Mouse (Mus musculus) midbrain, embryonic 15.5 days (tissue): ENCODE data around the gene Commd6. TPM values are rescaled to one million over a fixed set of nuclear protein-coding genes. Genes with fewer than 3 reads are reported as not detected.

ENCODE experiments used
- ATAC-seq: fragments of 200-750 bp; cut with Nextera tagmentation; replicated peaks from 2 replicates; pipeline ENCODE4 v1.8.0; 2017; ENCODE audit warnings: moderate TSS enrichment
- H3K27ac ChIP-seq: fragments of 300-500 bp; sonication (generic); 2 replicates; pipeline ENCODE4 v1.5.1; 2015; ENCODE audit warnings: mild to moderate bottlenecking, inconsistent platforms
- H3K27me3 ChIP-seq: fragments of 300-500 bp; sonication (generic); replicated peaks from 2 replicates; pipeline ENCODE4 v1.6.1; 2015; ENCODE audit warnings: inconsistent platforms
- H3K36me3 ChIP-seq: fragments of 300-500 bp; sonication (generic); replicated peaks from 2 replicates; pipeline ENCODE4 v1.6.1; 2015; ENCODE audit warnings: inconsistent platforms
- H3K4me1 ChIP-seq: fragments of 300-500 bp; sonication (generic); 2 replicates; pipeline ENCODE4 v1.6.1; 2015; ENCODE audit warnings: inconsistent platforms
- H3K4me2 ChIP-seq: fragments of 300-500 bp; sonication (generic); 2 replicates; pipeline ENCODE4 v1.6.1; 2015; ENCODE audit warnings: inconsistent platforms, mild to moderate bottlenecking, moderate library complexity
- H3K4me3 ChIP-seq: fragments of 300-500 bp; sonication (generic); 2 replicates; pipeline ENCODE4 v1.5.1; 2015; ENCODE audit warnings: mild to moderate bottlenecking, inconsistent platforms
- H3K9ac ChIP-seq: fragments of 300-500 bp; sonication (generic); 2 replicates; pipeline ENCODE4 v1.6.1; 2015; ENCODE audit warnings: mild to moderate bottlenecking, inconsistent platforms
- H3K9me3 ChIP-seq: fragments of 300-500 bp; sonication (generic); 2 replicates; pipeline ENCODE4 v1.6.1; 2016; ENCODE audit warnings: inconsistent platforms
- WGBS: fragments of 180-500 bp; shearing (Covaris S2); methylation state at CpG from one replicate; pipeline ENCODE4 v1.1.7; 2015; ENCODE audit warnings: mixed read lengths; 5-methylcytosine and 5-hydroxymethylcytosine counted together
- polyA plus RNA-seq: library from polyadenylated mRNA; unstranded; fragments of >200 nt; fragmentation: Nextera tagmentation; extraction: Ambion mirVana; gene quantifications from 2 replicates; pipeline ENCODE4 v1.2.1, GENCODE M21; 2015

Gene Commd6
- polyA plus RNA-seq = 82.9 and 87.5 TPM in 2 replicates

DNA sequence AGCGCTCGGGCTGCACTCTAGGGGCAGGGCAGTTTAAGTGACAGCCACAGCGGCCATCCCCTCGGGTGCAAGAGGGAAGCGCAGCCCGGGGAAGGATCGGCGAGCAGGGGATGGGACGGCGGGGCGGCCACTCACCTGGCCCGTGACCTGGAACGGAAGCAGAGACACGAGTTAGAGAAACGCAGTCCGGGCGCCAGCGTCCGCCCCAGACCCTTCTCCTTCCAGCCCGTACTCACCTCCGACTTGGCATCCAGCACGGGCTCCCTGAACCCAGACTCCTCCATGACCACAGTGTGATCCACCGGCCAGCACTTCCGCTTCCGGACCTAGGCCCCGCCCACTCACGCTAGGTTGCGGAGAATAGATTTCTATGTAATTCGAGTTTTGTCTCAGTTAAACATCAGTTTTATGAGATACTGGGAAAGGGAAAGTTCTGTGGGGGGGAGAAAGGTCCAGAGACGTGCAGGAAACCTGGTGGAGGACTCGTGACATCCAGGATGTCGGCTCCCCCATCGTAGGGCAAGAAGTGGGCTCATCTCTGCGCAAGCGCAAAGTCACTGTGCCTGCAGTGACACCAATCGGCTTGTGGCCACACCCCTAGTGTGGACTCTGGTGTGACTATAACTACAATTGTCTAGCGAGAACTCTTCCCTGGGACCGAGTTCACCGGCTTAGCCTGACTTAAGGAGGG is at the start of gene Commd6:
TSS of gene Commd6 (minus strand) at position 534 of the 691 bp plus-strand sequence.
- peak within 1 kb of the TSS; percentile 86 for H3K4me3 ChIP-seq
- peaks cover 11% of the 10 kb centered on the region for H3K4me1 ChIP-seq
- under 1% methylated on average over 39 of the region's 39 CpGs for WGBS
- H3K27me3 ChIP-seq = no peaks in the 10 kb centered on the region
- H3K36me3 ChIP-seq = no peaks in the 10 kb centered on the region
- no peaks in the 10 kb centered on the region for H3K9me3 ChIP-seq
- peak within 1 kb of the TSS; percentile 90 for H3K27ac ChIP-seq
- H3K4me2 ChIP-seq = peak within 1 kb of the TSS; percentile 87
- H3K9ac ChIP-seq = peak within 1 kb of the TSS; percentile 87
- peak; percentile 99 for ATAC-seq

DNA sequence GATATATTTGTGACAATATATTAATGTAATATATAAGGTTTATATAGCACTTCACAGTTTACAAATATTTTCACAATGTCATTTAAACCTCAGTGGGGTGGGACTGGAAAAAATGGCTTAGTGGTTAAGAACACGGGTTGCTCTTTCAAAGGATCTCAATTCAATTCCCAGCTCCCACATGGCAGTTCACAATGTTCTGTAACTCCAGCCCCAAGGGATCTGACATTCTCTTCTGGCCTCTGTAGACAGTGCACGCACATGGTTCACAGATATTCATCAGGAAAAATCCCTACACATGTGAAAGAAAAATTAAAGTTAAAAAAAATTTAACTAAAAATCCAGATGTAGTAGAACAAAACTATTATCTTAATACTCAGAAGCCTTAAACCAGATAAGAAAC is 47.9 kb upstream of the Commd6 start:
- Histone ChIP-seq H3K36me3 (peaks cover 12% of the 10 kb centered on the region; the same call in 1 of the 2 replicates), H3K4me2 (no peak overlapping the region), H3K27ac (no peak overlapping the region), H3K4me3 (no peak overlapping the region), H3K4me1 (no peaks in the 10 kb centered on the region), H3K27me3 (no peaks in the 10 kb centered on the region), H3K9me3 (no peaks in the 10 kb centered on the region), H3K9ac (no peak overlapping the region)
- 65% methylated on average over 2 of the region's 2 CpGs for WGBS
- ATAC-seq = no peak

DNA sequence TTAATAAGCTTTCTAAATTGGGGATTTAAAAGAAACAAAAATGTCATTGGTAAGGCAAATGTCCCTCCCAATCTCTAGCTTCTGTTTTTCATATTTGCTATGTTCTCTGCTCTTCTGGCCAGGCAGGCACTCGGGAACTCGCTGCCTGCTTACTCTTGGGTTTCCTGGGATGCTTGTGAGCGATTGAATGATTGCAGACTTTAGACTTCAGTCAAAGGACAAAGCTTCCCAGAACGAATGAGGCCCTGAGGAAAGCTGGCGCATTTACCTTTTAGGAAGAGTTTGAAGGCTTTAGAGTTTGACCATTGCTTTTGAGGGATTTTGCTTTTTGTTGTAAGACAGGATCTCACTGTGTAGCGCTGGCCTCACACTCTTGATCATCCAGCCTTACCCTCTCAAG is 47.2 kb upstream of the Commd6 start:
- Histone ChIP-seq H3K36me3 (peaks cover 12% of the 10 kb centered on the region; the same call in 1 of the 2 replicates), H3K27ac (no peak overlapping the region), H3K4me2 (no peak overlapping the region), H3K9ac (no peak overlapping the region), H3K4me3 (no peak overlapping the region), H3K4me1 (no peaks in the 10 kb centered on the region), H3K27me3 (no peaks in the 10 kb centered on the region), H3K9me3 (no peaks in the 10 kb centered on the region)
- ATAC-seq = no peak
- 86% methylated on average over 6 of the region's 6 CpGs for WGBS

DNA sequence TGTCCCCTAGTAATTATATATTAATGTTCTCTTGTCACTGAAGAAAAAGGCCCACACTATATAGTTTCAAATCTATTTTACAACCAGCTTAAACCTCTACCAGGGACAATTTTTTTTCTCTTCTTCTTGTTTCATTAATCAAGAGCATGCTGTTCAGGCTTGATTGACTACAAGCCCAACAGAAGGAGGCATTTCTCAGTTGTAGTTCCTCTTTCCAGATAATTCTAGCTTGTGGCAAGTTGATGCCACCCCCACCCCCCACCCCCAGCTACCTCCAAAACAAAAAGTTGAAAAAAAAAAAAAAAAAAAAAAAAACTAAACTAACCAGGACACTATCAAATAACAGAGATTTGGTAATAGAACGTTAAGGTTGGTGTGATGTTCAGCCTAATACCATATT is 31.7 kb upstream of the Commd6 start:
- no peak overlapping the region for H3K4me3 ChIP-seq
- whole genome bisulfite sequencing = 97% methylated on average over 1 of the region's 1 CpGs

DNA sequence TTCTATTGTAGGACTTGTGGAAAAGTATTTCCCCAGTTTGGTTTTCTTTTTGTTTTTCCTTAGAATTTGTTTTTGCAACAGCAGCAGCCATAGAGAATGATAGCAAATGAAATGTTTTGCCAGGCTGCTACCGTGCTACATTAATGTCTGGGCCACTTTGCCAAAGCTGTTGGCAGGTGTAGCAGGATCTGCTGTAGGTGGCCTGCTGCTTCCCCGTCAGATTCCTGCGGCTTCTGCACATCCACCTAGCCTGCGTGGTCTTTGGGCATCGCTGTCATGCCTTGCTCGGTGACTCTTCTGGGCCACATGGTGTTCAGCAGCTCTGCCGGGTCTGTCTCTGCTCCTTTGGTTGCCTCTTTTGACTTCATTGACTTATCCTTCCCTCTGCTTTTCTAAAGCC is 28.1 kb upstream of the Commd6 start:
- Histone ChIP-seq H3K4me2 (no peak overlapping the region), H3K9ac (no peak overlapping the region), H3K36me3 (peaks cover 25% of the 10 kb centered on the region; the same call in 1 of the 2 replicates), H3K9me3 (no peaks in the 10 kb centered on the region), H3K27me3 (no peaks in the 10 kb centered on the region), H3K27ac (no peak overlapping the region), H3K4me3 (no peak overlapping the region), H3K4me1 (no peaks in the 10 kb centered on the region)
- WGBS = 95% methylated on average over 7 of the region's 7 CpGs
- ATAC-seq = no peak

More for the DNA sequence above, 31.7 kb upstream of the Commd6 start:
- ATAC-seq = no peak
- no peaks in the 10 kb centered on the region for H3K4me1 ChIP-seq
- peaks cover 26% of the 10 kb centered on the region; the same call in 1 of the 2 replicates for H3K36me3 ChIP-seq
- H3K27ac ChIP-seq = no peak overlapping the region
- H3K27me3 ChIP-seq = no peaks in the 10 kb centered on the region
- H3K9ac ChIP-seq = no peak overlapping the region
- no peak overlapping the region for H3K4me2 ChIP-seq
- H3K9me3 ChIP-seq = no peaks in the 10 kb centered on the region

DNA sequence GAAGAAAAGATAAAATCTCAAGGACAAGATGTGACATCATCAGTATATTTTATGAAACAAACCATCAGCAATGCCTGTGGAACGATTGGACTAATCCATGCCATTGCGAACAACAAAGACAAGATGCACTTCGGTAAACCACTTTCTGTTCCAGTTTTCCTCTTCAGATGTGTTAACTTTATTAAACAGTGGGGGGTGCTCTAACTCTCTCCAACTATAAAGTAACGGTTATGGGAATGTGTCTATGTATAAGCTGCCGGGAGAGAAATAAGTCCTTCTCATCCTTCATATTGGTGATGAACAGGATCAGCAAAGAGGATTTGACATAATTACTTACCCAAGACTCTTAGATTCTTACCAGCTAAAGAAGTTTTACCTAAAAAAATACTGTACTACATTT is 26.1 kb upstream of the Commd6 start:
- Histone ChIP-seq H3K9me3 (no peaks in the 10 kb centered on the region), H3K9ac (no peak overlapping the region), H3K4me1 (no peaks in the 10 kb centered on the region), H3K4me2 (no peak overlapping the region), H3K27ac (no peak overlapping the region), H3K4me3 (no peak overlapping the region), H3K36me3 (peaks cover 25% of the 10 kb centered on the region; the same call in 1 of the 2 replicates), H3K27me3 (no peaks in the 10 kb centered on the region)
- ATAC-seq = no peak
- 85% methylated on average over 5 of the region's 5 CpGs for WGBS

DNA sequence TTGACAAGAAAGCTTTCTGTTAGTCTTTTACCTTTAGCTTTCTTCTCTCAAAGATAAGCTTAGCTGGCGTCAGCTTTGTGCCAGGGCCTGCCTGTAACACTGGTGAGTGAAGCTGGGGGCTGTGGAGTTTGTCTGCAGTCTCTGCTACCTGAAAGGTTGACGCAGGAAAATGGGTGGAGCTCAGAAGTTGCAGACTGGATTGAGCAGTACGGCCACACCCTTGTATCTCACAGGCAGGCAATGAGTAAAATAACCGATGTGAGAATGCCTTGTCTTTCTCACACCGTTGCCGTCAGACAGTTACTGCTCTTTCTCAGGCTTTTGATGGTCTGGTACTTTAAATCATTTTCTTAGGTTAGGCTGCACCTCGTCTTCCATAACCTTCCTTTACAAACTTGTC is 25.6 kb upstream of the Commd6 start:
- H3K9me3 ChIP-seq = no peaks in the 10 kb centered on the region
- no peaks in the 10 kb centered on the region for H3K4me1 ChIP-seq
- ATAC-seq = no peak
- no peak overlapping the region for H3K27ac ChIP-seq
- no peak overlapping the region for H3K9ac ChIP-seq
- peaks cover 25% of the 10 kb centered on the region; the same call in 1 of the 2 replicates for H3K36me3 ChIP-seq
- no peak overlapping the region for H3K4me3 ChIP-seq
- no peaks in the 10 kb centered on the region for H3K27me3 ChIP-seq
- 96% methylated on average over 7 of the region's 7 CpGs for WGBS
- H3K4me2 ChIP-seq = no peak overlapping the region

DNA sequence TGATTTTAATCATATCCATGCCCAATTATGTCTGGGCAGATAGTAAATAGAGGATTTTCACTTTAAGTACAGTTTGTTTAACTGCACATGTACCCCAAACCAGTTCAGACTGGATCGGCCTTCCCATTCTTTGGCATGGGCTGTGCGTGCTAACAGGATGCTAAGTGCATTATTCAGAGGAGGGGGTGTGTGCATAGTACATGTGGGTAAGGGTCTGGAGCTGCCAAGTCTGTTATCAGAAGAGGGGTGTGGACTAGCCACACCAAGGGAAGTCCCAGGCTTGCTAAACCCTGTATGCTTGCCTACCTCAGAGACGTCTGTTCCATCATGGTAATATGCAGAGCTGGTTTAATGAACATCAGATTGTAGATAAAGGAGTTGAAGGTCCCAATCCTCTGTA is 23.8 kb upstream of the Commd6 start:
- Histone ChIP-seq H3K4me3 (no peak overlapping the region), H3K9me3 (no peaks in the 10 kb centered on the region), H3K36me3 (peaks cover 9% of the 10 kb centered on the region; the same call in 1 of the 2 replicates), H3K9ac (no peak overlapping the region), H3K27me3 (no peaks in the 10 kb centered on the region), H3K27ac (no peak overlapping the region), H3K4me2 (no peak overlapping the region), H3K4me1 (no peaks in the 10 kb centered on the region)
- 0 out of 2 replicates have a peak, but pooled peaks have one; percentile 54 for ATAC-seq
- WGBS = 91% methylated on average over 3 of the region's 3 CpGs

DNA sequence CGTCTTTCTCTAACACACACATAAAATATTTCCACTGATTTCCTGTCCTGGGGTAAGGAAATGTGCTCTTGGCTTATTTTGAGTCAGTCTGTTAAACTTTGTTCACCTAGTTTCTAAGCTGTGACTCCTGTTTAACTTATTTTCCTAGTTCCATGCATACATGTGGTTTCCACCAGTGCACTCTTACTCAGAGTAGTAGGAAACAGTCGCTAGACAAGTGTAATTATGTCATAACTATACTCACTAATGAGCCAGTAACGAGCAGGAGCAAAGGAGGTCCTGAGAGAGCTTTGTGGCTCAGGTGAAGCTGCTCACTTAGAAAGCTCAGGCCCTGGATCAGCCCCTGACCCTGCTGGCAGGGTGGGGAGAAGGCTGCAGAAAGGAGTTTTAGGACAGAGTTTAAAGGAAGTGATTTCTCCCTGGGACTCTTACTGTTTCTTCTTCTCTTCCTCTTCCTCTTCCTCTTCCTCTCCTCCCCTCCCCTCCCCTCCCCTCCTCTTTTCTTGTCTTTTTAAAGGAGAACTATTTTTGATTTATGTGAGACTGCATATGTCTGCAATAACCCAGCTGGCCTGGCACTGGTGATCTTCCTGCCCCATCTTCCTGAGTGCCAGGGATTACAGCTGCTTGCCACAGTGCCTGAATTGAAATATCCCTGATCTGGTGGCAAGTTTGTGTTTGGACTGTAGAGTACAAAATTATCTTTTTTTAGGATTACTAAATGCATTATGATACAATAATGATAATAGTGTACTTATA is 21.3 kb upstream of the Commd6 start:
- 81% methylated on average over 3 of the region's 3 CpGs for WGBS
- Histone ChIP-seq H3K9me3 (no peaks in the 10 kb centered on the region), H3K9ac (no peak overlapping the region), H3K4me1 (no peaks in the 10 kb centered on the region), H3K4me3 (no peak overlapping the region), H3K27ac (no peak overlapping the region), H3K27me3 (no peaks in the 10 kb centered on the region), H3K4me2 (no peak overlapping the region), H3K36me3 (peaks cover 3% of the 10 kb centered on the region; the same call in 1 of the 2 replicates)
- no peak for ATAC-seq

DNA sequence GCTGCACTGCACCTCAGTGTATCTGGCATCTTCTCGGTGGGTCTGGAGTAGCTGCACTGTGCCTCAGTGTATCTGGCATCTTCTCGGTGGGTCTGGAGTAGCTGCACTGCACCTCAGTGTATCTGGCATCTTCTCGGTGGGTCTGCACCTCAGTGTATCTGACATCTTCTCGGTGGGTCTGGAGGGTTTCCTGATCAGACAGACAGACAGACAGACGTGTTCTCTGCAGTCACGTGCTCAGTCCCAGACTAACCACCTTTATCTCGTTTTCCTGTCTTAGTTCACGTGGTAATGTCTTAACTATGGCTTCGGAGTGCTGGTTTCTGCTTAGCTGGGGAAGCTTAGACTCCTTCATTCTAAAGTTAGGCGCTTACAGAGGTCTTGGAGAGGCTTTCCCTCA is 15.8 kb upstream of the Commd6 start:
- H3K9ac ChIP-seq = no peak overlapping the region
- 88% methylated on average over 10 of the region's 10 CpGs for WGBS
- peaks cover 12% of the 10 kb centered on the region for H3K4me1 ChIP-seq
- no peak for ATAC-seq
- H3K9me3 ChIP-seq = no peaks in the 10 kb centered on the region
- no peak overlapping the region for H3K27ac ChIP-seq
- H3K27me3 ChIP-seq = no peaks in the 10 kb centered on the region
- H3K4me3 ChIP-seq = no peak overlapping the region
- H3K4me2 ChIP-seq = no peak overlapping the region
- H3K36me3 ChIP-seq = no peaks in the 10 kb centered on the region

DNA sequence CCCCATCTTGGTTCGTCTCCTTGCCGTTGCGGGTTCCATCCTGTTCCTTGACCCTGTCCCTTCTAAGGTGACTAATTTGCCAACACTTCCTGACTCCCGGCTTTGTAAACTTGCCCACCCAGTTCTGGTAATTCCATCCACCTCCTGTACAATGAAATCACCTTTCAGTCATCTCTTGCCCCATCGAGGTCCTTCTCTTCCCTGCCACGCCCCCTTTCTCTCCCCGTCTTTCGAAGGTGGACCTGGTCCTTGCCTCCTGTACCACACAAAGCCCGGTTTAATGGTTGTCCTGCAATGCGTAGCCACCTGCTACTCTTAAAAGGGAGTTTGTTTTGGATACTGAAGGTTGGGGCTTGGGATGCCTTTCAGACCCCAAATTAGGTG is 14.0 kb upstream of the Commd6 start:
- H3K27ac ChIP-seq = peak overlapping the region; percentile 85
- no peak for ATAC-seq

DNA sequence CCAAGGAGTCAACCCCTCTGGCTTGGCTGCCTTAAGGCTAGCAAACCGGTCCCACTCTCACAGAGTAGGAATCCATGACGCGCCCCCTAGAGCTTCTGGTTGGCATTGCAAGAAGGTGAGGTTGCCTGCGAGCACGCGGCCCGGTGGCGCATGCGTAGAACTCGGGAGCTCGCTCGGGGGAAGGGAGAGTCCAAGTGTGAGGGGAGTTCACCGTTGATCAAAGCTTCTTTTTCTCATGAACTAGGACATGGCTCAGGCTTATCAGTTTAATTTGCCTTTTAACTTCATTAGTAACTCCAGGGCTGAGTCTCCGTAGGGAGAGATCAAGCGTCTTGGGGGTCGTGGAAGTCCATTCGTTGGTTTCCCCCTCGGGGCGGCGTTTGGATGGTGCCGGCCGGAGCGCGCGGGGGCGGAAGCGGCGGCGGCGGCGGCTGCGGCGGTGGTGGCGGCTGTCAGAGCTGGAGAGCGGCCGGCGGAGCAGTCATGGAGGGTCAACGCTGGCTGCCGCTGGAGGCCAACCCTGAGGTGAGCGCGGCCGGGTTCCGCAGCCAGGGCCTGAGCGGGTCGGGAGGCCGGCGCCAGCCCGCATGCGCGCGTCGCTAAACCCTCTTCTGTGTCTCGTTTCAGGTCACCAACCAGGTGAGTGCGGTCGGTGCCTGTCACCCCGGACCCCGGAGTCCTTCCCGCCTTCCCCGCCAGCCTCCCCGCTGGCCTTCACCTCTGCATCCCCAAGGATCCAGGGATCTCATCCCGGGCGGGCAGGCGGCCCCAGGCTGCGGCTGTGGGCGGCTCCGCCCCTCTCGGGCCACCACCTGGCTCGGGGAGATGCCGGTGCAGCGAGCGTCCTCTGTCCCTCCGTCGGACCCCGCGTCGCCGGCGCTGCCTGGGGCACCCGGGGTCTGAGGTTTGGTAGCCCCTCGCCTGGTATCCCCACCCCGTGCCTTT is 13.4 kb upstream of the Commd6 start, which contains the start of gene Uchl3:
TSS of gene Uchl3 (plus strand) at position 387 of the 945 bp plus-strand sequence.
- peaks cover 12% of the 10 kb centered on the region for H3K4me1 ChIP-seq
- H3K4me3 ChIP-seq = peak within 1 kb of the TSS; percentile 89
- no peaks in the 10 kb centered on the region for H3K36me3 ChIP-seq
- H3K9ac ChIP-seq = peak within 1 kb of the TSS; percentile 95
- no peaks in the 10 kb centered on the region for H3K9me3 ChIP-seq
- H3K4me2 ChIP-seq = peak within 1 kb of the TSS; percentile 63
- peak within 1 kb of the TSS; percentile 85 for H3K27ac ChIP-seq
- H3K27me3 ChIP-seq = no peaks in the 10 kb centered on the region
- peak; percentile 92 for ATAC-seq
- under 1% methylated on average over 81 of the region's 81 CpGs for WGBS

More for the DNA sequence above, 14.0 kb upstream of the Commd6 start:
- peaks cover 12% of the 10 kb centered on the region for H3K4me1 ChIP-seq
- peak overlapping the region; percentile 95 for H3K9ac ChIP-seq
- H3K4me3 ChIP-seq = peak overlapping the region; percentile 89
- 1% methylated on average over 10 of the region's 10 CpGs for WGBS
- no peaks in the 10 kb centered on the region for H3K36me3 ChIP-seq
- no peaks in the 10 kb centered on the region for H3K9me3 ChIP-seq
- H3K27me3 ChIP-seq = no peaks in the 10 kb centered on the region
- H3K4me2 ChIP-seq = peak overlapping the region; percentile 63
